Mouse (Mus musculus): ENCODE data around the gene Fbxo39.

Gene Fbxo39

GRCm38 (mm10) chr11:72314151-72314895 is at the start of gene Fbxo39:
Gene Fbxo39, plus strand, starts transcription at chr11:72314444.
- no peak for DNase-seq (ENCODE audit: low read depth, low spot score)

GRCm38 (mm10) chr11:72265483-72265882 is 48.8 kb upstream of the Fbxo39 start:
- DNase-seq (ENCODE audit: low read depth, low spot score) = no peak

GRCm38 (mm10) chr11:72266207-72266959 is 47.9 kb upstream of the Fbxo39 start:
- DNase-seq (ENCODE audit: low read depth, low spot score) = no peak

GRCm38 (mm10) chr11:72266960-72267560 is 47.2 kb upstream of the Fbxo39 start, which contains the start of gene Slc13a5:
Gene Slc13a5, minus strand, starts transcription at chr11:72267222.
- DNase-seq (ENCODE audit: low read depth, low spot score) = no peak

- DNase-seq (ENCODE audit: low read depth, low spot score) = no peak
Observed at GRCm38 (mm10) chr11:72271761-72272160, 42.5 kb upstream of the Fbxo39 start.

- no peak for DNase-seq (ENCODE audit: low read depth, low spot score)
Observed at GRCm38 (mm10) chr11:72273341-72273740, 40.9 kb upstream of the Fbxo39 start.

- DNase-seq (ENCODE audit: low read depth, low spot score) = no peak
Observed at GRCm38 (mm10) chr11:72281143-72281851, 32.9 kb upstream of the Fbxo39 start.

GRCm38 (mm10) chr11:72281852-72282400 is 32.3 kb upstream of the Fbxo39 start:
- no peak for DNase-seq (ENCODE audit: low read depth, low spot score)

- no peak for DNase-seq (ENCODE audit: low read depth, low spot score)
Observed at GRCm38 (mm10) chr11:72283486-72284224, 30.6 kb upstream of the Fbxo39 start.

GRCm38 (mm10) chr11:72284532-72285182 is 29.6 kb upstream of the Fbxo39 start:
- no peak for DNase-seq (ENCODE audit: low read depth, low spot score)

- no peak for DNase-seq (ENCODE audit: low read depth, low spot score)
Observed at GRCm38 (mm10) chr11:72285971-72286480, 28.2 kb upstream of the Fbxo39 start.

GRCm38 (mm10) chr11:72286651-72287050 is 27.6 kb upstream of the Fbxo39 start:
- no peak for DNase-seq (ENCODE audit: low read depth, low spot score)

- no peak for DNase-seq (ENCODE audit: low read depth, low spot score)
Observed at GRCm38 (mm10) chr11:72287126-72287525, 27.1 kb upstream of the Fbxo39 start.

- DNase-seq (ENCODE audit: low read depth, low spot score) = no peak
Observed at GRCm38 (mm10) chr11:72287543-72287942, 26.7 kb upstream of the Fbxo39 start.

GRCm38 (mm10) chr11:72293116-72293515 is 21.1 kb upstream of the Fbxo39 start:
- DNase-seq (ENCODE audit: low read depth, low spot score) = no peak

GRCm38 (mm10) chr11:72301334-72301733 is 12.9 kb upstream of the Fbxo39 start, which contains the start of gene Xaf1:
Gene Xaf1, plus strand, starts transcription at chr11:72301629.
- DNase-seq (ENCODE audit: low read depth, low spot score) = no peak

GRCm38 (mm10) chr11:72302230-72302629 is 12.0 kb upstream of the Fbxo39 start:
- no peak for DNase-seq (ENCODE audit: low read depth, low spot score)

GRCm38 (mm10) chr11:72307461-72307860 is 6.8 kb upstream of the Fbxo39 start:
- no peak for DNase-seq (ENCODE audit: low read depth, low spot score)

- DNase-seq (ENCODE audit: low read depth, low spot score) = no peak
Observed at GRCm38 (mm10) chr11:72308982-72309381, 5.3 kb upstream of the Fbxo39 start.

- DNase-seq (ENCODE audit: low read depth, low spot score) = no peak
Observed at GRCm38 (mm10) chr11:72310491-72310890, 3.8 kb upstream of the Fbxo39 start.

All from retina, adult 2 months (tissue).